Mouse (Mus musculus) stomach, postnatal 0 days (tissue): ENCODE measurements around the gene Hmgcl. TPM values are rescaled to one million over a fixed set of nuclear protein-coding genes. Genes with fewer than 3 reads are reported as not detected.

ENCODE experiments used
- ATAC-seq: fragments of 200-750 bp; cut with Nextera tagmentation; 2 replicates; pipeline ENCODE4 v1.8.0; 2017; ENCODE audit not compliant: low FRiP score, low TSS enrichment
- DNase-seq: peaks from one replicate; pipeline ENCODE4 v3.0.0-alpha.2; 2016; ENCODE audit warnings: low spot score
- H3K27ac ChIP-seq: fragments of 300-500 bp; sonication (generic); replicated peaks from 2 replicates; pipeline ENCODE4 v1.5.1; 2014; ENCODE audit warnings: mild to moderate bottlenecking, control low read depth
- H3K27me3 ChIP-seq: fragments of 300-500 bp; sonication (generic); 2 replicates; pipeline ENCODE4 v1.6.1; 2014; ENCODE audit warnings: low read length; ENCODE audit not compliant: control insufficient read depth, insufficient read depth
- H3K36me3 ChIP-seq: fragments of 300-500 bp; sonication (generic); 2 replicates; pipeline ENCODE4 v1.6.1; 2014; ENCODE audit warnings: low read length, mixed read lengths; ENCODE audit not compliant: control insufficient read depth, insufficient read depth
- H3K4me1 ChIP-seq: fragments of 300-500 bp; sonication (generic); replicated peaks from 2 replicates; pipeline ENCODE4 v1.6.1; 2014; ENCODE audit warnings: antibody characterized with exemption; ENCODE audit not compliant: control insufficient read depth, insufficient read depth
- H3K4me2 ChIP-seq: fragments of 300-500 bp; sonication (generic); replicated peaks from 2 replicates; pipeline ENCODE4 v1.6.1; 2014; ENCODE audit warnings: low read depth, mild to moderate bottlenecking, control low read depth, moderate library complexity
- H3K4me3 ChIP-seq: fragments of 300-500 bp; sonication (generic); 2 replicates; pipeline ENCODE4 v1.5.1; 2014; ENCODE audit warnings: low read depth, low read length, control low read depth
- H3K9ac ChIP-seq: fragments of 300-500 bp; sonication (generic); 2 replicates; pipeline ENCODE4 v1.6.1; 2014; ENCODE audit warnings: mild to moderate bottlenecking, low read length, control low read depth, mixed read lengths
- H3K9me3 ChIP-seq: fragments of 300-500 bp; sonication (generic); 2 replicates; pipeline ENCODE4 v1.6.1; 2016; ENCODE audit warnings: low read length; ENCODE audit not compliant: control insufficient read depth
- CTCF ChIP-seq: IDR thresholded peaks from 2 replicates; pipeline ENCODE4 v1.5.1; 2016; ENCODE audit warnings: antibody characterized with exemption, low read depth, mild to moderate bottlenecking, moderate library complexity
- EP300 ChIP-seq: optimal IDR thresholded peaks from 2 replicates; pipeline ENCODE3; 2016; ENCODE audit warnings: antibody characterized with exemption
- WGBS: fragments of 180-500 bp; shearing (Covaris S2); extraction: QIAGEN DNeasy Blood & Tissue Kit; methylation state at CpG from one replicate; pipeline ENCODE4 v1.1.7; 2014; 5-methylcytosine and 5-hydroxymethylcytosine counted together
- polyA plus RNA-seq: library from polyadenylated mRNA; unstranded; fragments of >200 nt; fragmentation: Nextera tagmentation; extraction: Ambion mirVana; gene quantifications from 2 replicates; pipeline ENCODE4 v1.2.1, GENCODE M21; 2015

Hmgcl gene
- polyA plus RNA-seq, 1 experiment from 2014 or later = 154 TPM

DNA sequence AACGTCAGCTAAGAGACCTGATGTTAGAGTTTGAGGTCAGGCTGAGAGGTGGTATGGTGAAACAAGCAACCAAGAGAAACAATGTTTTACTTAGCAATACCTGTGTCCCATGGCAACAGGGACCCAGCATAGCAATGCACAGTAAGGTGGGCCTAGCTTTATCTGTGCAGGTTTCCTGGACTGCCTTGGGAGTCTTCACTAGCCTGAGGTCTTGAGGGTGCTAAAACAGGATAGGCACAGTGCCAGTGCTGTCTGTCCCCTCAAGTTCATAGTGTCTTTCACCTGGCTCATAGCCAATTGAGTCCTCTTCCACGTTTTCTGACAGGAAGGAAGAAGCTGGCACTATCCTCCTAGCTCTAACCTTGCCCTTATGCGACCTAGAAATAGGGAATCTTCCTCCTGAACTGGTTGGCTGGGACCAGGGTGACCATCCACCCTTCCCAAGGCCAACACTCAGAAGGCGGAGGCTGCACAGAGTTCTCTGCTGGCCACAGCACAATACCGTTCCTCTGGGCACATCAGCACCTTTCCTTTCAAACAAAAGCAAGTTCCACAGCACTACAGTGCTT lies 57.9 kb downstream of the Hmgcl start:
- DNase-seq (no peak), ATAC-seq (no peak)
- no peak for TF ChIP-seq EP300
- no peaks in the 10 kb centered on the region for H3K27me3 ChIP-seq
- no peaks in the 10 kb centered on the region for H3K4me1 ChIP-seq
- H3K9me3 ChIP-seq = no peaks in the 10 kb centered on the region
- H3K9ac ChIP-seq = no peak overlapping the region
- H3K36me3 ChIP-seq = peaks cover 46% of the 10 kb centered on the region
- H3K4me2 ChIP-seq = no peak overlapping the region
- H3K27ac ChIP-seq = no peak overlapping the region
- 80% methylated on average over 5 of the region's 5 CpGs for WGBS
- H3K4me3 ChIP-seq = no peak overlapping the region

DNA sequence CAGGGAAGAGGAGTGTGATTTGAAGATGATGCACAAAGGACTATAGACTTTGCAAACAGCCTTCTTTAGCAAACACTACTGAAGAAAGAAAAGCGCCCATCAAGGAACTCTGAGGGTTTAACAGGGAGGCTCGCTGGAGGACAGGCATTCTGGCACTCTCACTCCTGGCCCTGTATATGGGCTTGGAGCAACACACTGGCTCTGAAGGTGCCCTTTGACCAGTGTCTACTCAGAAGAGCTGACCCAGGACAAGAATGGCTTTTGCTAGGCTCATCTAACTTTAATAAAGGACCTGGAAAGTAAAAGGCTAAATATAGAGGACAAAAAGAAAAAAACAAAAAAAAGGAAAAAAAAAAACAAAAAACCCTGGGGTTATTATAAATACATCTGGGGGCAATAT lies 58.7 kb downstream of the Hmgcl start:
- Histone ChIP-seq H3K27ac (no peak overlapping the region), H3K9ac (no peak overlapping the region), H3K4me3 (no peak overlapping the region), H3K36me3 (peaks cover 48% of the 10 kb centered on the region), H3K4me1 (no peaks in the 10 kb centered on the region), H3K4me2 (no peak overlapping the region), H3K27me3 (no peaks in the 10 kb centered on the region), H3K9me3 (no peaks in the 10 kb centered on the region)
- WGBS = 84% methylated on average over 2 of the region's 2 CpGs
- ATAC-seq (no peak), DNase-seq (no peak)
- TF ChIP-seq EP300 (no peak), CTCF (no peak)

DNA sequence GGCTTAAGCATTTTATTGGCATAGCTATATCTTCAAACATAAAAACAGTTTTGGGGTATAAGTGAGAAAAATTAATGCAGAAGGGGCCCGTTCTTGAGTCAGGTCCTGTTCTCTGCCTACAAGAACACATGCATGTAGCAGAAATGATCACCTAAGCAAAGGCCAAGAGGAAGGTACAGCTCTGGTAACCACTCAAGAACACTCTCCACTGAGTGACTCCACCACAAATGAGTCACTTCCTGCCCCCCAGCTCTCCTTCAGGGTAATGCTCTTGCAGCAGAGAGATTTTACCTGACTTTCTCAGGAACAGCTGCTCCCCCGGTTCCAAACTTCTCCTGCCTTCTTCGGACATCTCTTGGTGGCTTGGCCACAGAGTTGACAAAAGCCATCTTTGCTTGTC lies 60.6 kb downstream of the Hmgcl start:
- Histone ChIP-seq H3K27ac (no peak overlapping the region), H3K9ac (no peak overlapping the region), H3K4me3 (no peak overlapping the region), H3K27me3 (no peaks in the 10 kb centered on the region), H3K9me3 (no peaks in the 10 kb centered on the region), H3K4me2 (no peak overlapping the region), H3K4me1 (no peaks in the 10 kb centered on the region), H3K36me3 (peaks cover 63% of the 10 kb centered on the region)
- ATAC-seq = no peak
- WGBS = 83% methylated on average over 3 of the region's 3 CpGs
- TF ChIP-seq CTCF = no peak
- no peak for TF ChIP-seq EP300
- no peak for DNase-seq

DNA sequence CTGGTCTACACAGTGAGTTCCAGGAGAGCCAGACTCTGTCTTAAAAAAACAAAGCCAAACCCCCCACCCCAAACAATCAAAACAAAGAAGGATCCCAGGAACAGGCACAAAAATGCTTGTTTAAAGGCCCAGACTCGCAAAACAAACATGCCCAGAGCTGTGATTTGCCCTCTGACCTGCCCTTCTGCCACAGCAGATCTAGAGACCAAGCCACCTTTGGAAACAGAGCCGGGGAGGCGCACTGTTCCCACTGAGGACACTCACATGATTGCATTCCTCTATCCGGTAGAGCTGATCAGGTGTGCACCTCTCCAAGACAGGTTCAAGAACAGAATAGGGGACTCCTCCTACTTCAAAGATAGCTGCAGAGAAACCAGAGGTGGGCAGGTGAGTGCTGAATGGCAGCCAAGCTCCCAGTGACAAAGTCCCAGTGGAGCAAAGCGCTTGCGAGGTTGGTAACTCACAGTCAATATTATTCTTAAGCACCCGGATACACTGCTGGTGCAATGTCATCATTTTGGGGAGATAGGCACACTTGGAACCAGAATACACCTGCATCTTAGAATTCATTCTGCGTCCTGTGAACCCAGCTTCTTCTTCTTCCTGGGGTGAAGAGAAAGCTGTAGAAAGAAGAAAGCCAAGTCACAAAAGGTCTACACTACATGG lies 62.7 kb downstream of the Hmgcl start:
- Histone ChIP-seq H3K4me2 (no peak overlapping the region), H3K4me3 (no peak overlapping the region), H3K9ac (no peak overlapping the region), H3K9me3 (no peaks in the 10 kb centered on the region), H3K4me1 (no peaks in the 10 kb centered on the region), H3K27me3 (no peaks in the 10 kb centered on the region), H3K27ac (no peak overlapping the region), H3K36me3 (peaks cover 54% of the 10 kb centered on the region)
- no peak for TF ChIP-seq CTCF
- no peak for TF ChIP-seq EP300
- DNase-seq = no peak
- no peak for ATAC-seq
- WGBS = 80% methylated on average over 8 of the region's 8 CpGs

DNA sequence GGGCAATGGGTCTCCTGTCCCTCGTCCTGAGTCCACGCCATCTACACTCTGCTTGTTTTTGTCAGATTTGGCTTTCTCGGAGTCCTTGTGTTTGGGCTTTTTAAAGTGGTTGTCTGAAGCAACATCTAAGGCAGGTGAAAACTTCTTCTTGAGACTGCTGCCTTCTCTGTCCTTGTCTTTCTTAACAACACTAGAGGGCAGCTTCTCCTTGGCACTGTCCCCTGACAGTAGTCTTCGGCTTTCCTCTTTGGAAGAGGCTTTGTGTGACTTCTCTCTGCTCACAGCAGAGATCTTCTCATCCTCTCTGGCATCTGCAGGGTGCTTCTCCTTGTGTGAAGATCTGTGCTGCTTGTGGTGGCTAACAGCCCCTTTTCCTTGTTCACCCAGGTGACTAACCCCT lies 64.3 kb downstream of the Hmgcl start:
- DNase-seq (no peak), ATAC-seq (no peak)
- 88% methylated on average over 4 of the region's 4 CpGs for WGBS
- no peak overlapping the region for H3K4me2 ChIP-seq
- no peaks in the 10 kb centered on the region for H3K27me3 ChIP-seq
- H3K9me3 ChIP-seq = no peaks in the 10 kb centered on the region
- H3K9ac ChIP-seq = no peak overlapping the region
- H3K27ac ChIP-seq = no peak overlapping the region
- H3K4me3 ChIP-seq = no peak overlapping the region
- H3K4me1 ChIP-seq = no peaks in the 10 kb centered on the region
- peaks cover 40% of the 10 kb centered on the region for H3K36me3 ChIP-seq
- TF ChIP-seq EP300 = no peak
- peak; percentile 23; the same call in 1 of the 2 replicates for TF ChIP-seq CTCF

Other genes starting within 250 kb of the Hmgcl start
- gene Il22ra1, start 218.3 kb upstream of the Hmgcl start, polyA plus RNA-seq = 0.56 and 0.63 TPM in 2 replicates
- 0.46 and 0.59 TPM in 2 replicates for gene Myom3, start 186.7 kb upstream of the Hmgcl start, polyA plus RNA-seq
- 83.7 and 88.1 TPM in 2 replicates for gene Srsf10, start 90.7 kb upstream of the Hmgcl start, polyA plus RNA-seq
- 101 TPM in 2 replicates for gene Pnrc2, start 72.6 kb upstream of the Hmgcl start, polyA plus RNA-seq
- 0.10 and 0.11 TPM in 2 replicates for gene Cnr2, start 51.1 kb upstream of the Hmgcl start, polyA plus RNA-seq
- 171 and 179 TPM in 2 replicates for gene Fuca1, start 25.7 kb upstream of the Hmgcl start, polyA plus RNA-seq
- gene Gale, start 17.3 kb downstream of the Hmgcl start, polyA plus RNA-seq = 161 and 166 TPM in 2 replicates
- 88.6 and 89.6 TPM in 2 replicates for gene Lypla2, start 26.2 kb downstream of the Hmgcl start, polyA plus RNA-seq
- gene Pithd1, start 40.8 kb downstream of the Hmgcl start, polyA plus RNA-seq = 40.1 and 40.7 TPM in 2 replicates
- 21.5 and 22.9 TPM in 2 replicates for gene Eloa, start 75.3 kb downstream of the Hmgcl start, polyA plus RNA-seq
- gene Rpl11, start 107.0 kb downstream of the Hmgcl start, polyA plus RNA-seq = 369 and 402 TPM in 2 replicates
- 201 and 224 TPM in 2 replicates for gene Id3, start 197.0 kb downstream of the Hmgcl start, polyA plus RNA-seq
- gene E2f2, start 225.9 kb downstream of the Hmgcl start, polyA plus RNA-seq = 0.91 and 1.5 TPM in 2 replicates